Mouse (Mus musculus) CD4-positive naive resting alpha-beta T cell, adult 57 days (primary cell): Measurements from ENCODE around the gene Mvd. TPM values are rescaled to one million over a fixed set of nuclear protein-coding genes. Genes with fewer than 3 reads are reported as not detected.

Experiments
- total RNA-seq: library from RNA; stranded (reverse); gene quantifications from one replicate; pipeline ENCODE4 v1.2.4, GENCODE M21; 2023

Mvd gene
- 10.3 TPM for total RNA-seq

GRCm38 (mm10) chr8:122443262-122444006 lies at the start of gene Mvd:
Gene Mvd (minus strand): TSS chr8:122443422.

GRCm38 (mm10) chr8:122475580-122476320 lies 32.5 kb upstream of the Mvd start, which contains the start of the genes Rnf166 and Ctu2:
Gene Rnf166 (minus strand): TSS chr8:122476064.
Gene Ctu2 (plus strand): TSS chr8:122476143.

GRCm38 (mm10) chr8:122460524-122461472 lies 17.6 kb upstream of the Mvd start, which contains the start of gene Snai3:
Gene Snai3 (minus strand): TSS chr8:122460733.

GRCm38 (mm10) chr8:122432443-122433268 lies 10.6 kb downstream of the Mvd start, which contains the start of gene Cyba:
Gene Cyba (minus strand): TSS chr8:122432930.

GRCm38 (mm10) chr8:122421376-122422070 lies 21.7 kb downstream of the Mvd start, which contains the start of gene Il17c:
Gene Il17c (plus strand): TSS chr8:122422020.

Other genes with a start within 250 kb of the Mvd start
- gene Zfpm1, start 161.3 kb downstream of the Mvd start, total RNA-seq = 57.8 TPM
- not detected for gene Trhr2, start 82.7 kb downstream of the Mvd start, total RNA-seq
- 112 TPM for gene Zc3h18, start 66.8 kb downstream of the Mvd start, total RNA-seq
- gene Il17c, start 21.4 kb downstream of the Mvd start, total RNA-seq = not detected
- 138 TPM for gene Cyba, start 10.5 kb downstream of the Mvd start, total RNA-seq
- 1.4 TPM for gene Snai3, start 17.3 kb upstream of the Mvd start, total RNA-seq
- 65.4 TPM for gene Rnf166, start 32.6 kb upstream of the Mvd start, total RNA-seq
- 51.1 TPM for gene Ctu2, start 32.7 kb upstream of the Mvd start, total RNA-seq
- 45.7 TPM for gene Piezo1, start 107.9 kb upstream of the Mvd start, total RNA-seq
- 58.9 TPM for gene Cdt1, start 124.6 kb upstream of the Mvd start, total RNA-seq
- gene Aprt, start 133.5 kb upstream of the Mvd start, total RNA-seq = 93.4 TPM
- 9.1 TPM for gene Galns, start 168.0 kb upstream of the Mvd start, total RNA-seq
- gene Trappc2l, start 168.2 kb upstream of the Mvd start, total RNA-seq = 36.3 TPM
- gene Pabpn1l, start 179.3 kb upstream of the Mvd start, total RNA-seq = not detected